Mouse (Mus musculus): ENCODE data around the gene Gm36176.
"Not testable (repeated sequence)": the region's sequence is repeated elsewhere in the genome, so short reads cannot be mapped to it uniquely, and the experiment has no call there.

The Gm36176 gene

DNA sequence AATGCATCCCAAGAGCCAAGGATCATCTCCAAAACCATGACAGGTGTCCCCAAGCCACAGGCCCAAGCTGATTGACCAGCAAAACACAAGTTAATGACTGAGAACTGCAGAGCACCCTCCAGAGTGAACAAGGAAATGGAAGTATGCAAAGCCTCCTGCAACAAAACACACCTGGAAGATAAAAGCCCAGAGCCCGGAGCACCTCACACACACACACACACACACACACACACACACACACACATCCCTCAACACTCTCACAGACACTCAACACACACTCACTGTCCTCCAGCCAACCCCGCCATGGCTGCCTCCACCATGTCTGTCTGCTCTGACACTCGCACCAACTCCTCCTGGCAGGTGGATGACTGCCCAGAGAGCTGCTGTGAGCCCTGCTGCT lies at the start of gene Gm36176:
Gm36176 (plus strand) TSS at position 301 of the 400 bp plus-strand sequence.
- DNase-seq (ENCODE audit: low read depth, low spot score), result no peak

DNA sequence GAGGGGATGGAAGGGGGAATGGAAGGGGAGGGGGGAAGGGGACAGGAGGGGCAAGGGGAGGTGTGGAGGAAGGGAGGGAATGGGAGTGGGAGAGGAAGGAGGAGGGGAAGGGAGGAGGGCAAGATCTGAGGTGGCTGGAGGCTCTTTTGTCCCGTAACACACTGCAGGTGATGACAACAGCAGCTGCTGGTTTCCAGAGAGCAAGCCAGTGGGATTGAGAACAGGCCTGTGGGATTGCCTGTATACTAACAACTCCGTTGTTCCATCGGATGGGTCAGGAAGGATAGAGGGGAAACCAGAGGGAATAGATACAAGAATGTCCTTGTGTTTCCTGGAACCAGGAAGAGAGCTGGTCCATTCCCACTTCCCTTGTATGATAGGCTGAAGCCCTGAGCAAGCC lies 48.9 kb upstream of the Gm36176 start:
- no peak for DNase-seq (ENCODE audit: low read depth, low spot score)

DNA sequence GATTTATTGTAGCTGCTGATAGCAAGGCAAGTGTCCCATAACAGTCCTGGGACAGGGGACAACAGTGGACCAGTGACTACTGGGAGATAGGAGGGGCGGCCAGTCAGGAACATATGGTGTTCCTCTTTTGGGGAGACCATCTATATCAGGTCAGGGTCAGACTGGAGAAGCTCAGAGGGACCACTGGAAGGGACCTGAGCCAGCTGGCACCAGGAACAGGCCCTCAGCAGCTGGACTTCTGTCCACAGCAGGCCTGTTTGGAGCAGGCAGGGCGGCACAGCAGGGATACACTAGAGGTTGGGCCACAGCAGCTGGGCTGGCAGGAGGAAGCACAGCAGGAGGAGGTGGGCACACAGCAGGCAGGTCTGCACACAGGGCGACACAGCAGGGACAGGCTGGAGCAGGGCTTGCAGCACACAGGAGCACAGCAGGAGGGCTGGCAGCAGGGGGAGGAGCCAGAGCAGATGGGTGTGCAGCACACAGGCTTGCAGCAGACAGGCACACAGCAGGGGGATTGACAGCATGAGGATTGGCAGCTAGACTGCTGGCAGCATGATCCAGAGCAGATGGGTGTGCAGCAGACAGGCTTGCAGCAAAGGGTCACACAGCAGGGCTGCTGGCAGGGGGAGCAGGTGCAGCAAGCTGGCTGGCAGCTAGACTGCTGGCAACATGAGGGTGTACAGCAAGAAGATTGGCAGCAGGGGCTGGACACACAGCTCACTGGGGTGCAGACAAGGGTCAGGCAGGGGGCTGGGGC lies 48.3 kb upstream of the Gm36176 start:
- DNase-seq (ENCODE audit: low read depth, low spot score), result not testable (repeated sequence)

DNA sequence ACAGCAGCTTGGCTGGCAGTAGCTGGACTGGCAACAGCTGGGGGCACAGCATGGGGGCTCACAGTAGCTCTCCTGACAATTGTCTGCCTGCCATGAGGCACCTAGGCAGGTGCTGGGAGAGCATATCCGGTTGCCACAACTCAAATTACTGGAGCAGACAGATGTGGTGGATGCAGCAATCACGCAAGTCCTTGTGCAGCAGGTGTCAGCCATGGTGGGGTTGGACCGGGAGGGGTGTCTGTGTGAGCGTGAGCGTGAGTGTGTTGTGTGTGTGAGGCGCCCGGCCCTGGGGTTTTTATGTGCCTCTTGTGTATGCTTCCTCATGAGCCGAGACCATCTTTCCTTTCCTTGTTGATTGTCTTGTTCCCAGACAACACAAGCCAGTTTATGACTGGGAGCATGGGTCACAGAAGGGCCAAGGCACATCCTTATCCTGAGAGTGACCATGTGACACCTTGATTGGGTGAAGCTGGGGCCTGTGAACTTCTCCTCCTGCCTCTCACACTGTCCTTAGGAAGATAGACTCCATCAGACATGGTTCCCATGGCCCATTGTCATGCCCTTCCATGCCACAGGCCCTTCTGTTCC lies 47.6 kb upstream of the Gm36176 start, which contains the start of gene Gm19668:
Gm19668 (minus strand) TSS at position 213 of the 588 bp plus-strand sequence.
- DNase-seq (ENCODE audit: low read depth, low spot score), result no peak

DNA sequence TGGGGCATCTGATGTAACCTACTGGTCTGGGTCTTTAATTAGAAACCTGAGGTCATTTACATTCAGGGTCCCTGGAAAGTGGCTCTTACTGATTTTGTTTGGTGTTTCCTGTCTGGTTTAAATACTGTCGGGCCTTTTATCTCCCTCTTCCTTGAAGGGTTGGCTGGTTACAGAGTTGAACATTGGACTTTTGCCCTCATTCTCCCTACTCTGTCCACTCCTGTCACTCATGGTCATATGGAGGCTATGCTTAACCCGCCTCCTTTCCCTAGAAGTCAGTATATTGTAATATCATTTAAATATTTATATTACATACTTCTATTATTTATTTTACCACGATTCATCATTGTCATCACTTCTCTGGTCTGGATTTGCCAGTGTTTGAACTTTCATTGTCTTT lies 42.5 kb upstream of the Gm36176 start:
- no peak for DNase-seq (ENCODE audit: low read depth, low spot score)

DNA sequence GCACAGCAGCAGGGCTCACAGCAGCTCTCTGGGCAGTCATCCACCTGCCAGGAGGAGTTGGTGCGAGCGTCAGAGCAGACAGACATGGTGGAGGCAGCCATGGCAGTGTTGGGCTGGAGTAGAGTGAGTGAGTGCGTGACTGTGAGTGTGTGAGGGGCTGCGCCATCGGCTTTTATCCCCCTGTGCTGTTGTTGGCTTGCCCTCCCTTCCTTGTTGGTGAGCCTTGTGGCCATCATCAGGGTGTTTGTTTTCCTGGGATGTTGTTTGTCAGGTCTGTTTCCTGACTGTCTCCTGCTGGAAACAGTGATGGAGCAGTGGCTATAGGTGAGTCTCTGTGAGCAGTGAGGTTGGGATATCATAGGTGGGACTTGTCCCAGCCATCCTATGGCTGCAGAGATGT lies 34.9 kb upstream of the Gm36176 start, which contains the start of gene Gm9507:
Gm9507 (minus strand) TSS at position 101 of the 400 bp plus-strand sequence.
- DNase-seq (ENCODE audit: low read depth, low spot score), result no peak

DNA sequence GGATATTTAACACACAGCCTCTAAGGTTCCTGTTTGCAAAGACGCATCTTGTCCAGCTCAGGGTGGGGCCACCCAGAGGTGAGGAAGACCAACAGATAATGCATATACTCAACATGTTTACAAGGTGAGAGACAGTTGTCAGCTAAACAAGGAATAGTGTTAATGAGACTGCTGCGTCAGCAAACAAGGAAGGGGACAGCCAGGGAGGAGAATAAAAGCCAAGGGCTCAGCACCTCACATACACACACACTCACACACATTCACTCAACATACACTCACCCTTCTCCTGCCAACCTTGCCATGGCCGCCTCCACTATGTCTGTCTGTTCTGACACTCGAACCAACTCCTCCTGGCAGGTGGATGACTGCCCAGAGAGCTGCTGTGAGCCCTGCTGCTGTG lies 32.2 kb upstream of the Gm36176 start, which contains the start of gene Gm2696:
Gm2696 (plus strand) TSS at position 301 of the 400 bp plus-strand sequence.
- no peak for DNase-seq (ENCODE audit: low read depth, low spot score)

DNA sequence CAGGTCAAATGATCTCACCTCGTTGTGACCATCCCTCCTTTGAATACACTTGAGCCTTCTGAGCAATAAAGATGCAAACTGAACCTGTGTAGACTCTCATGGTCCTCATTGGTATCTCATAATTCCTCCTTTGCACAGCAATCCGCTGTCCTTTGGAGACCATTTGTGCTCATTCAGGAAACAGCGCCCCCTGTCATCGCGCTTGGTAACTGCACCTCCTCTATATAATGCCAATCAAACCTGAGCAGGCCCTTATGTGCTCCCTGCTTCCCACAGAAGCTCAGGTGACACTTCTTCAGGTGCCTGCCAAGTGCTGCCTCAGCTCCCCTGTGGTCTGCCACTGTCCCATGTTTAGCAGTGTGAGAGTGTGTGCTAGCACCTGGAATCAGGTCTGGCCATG lies 31.1 kb upstream of the Gm36176 start:
- DNase-seq (ENCODE audit: low read depth, low spot score), result peak; percentile 24

DNA sequence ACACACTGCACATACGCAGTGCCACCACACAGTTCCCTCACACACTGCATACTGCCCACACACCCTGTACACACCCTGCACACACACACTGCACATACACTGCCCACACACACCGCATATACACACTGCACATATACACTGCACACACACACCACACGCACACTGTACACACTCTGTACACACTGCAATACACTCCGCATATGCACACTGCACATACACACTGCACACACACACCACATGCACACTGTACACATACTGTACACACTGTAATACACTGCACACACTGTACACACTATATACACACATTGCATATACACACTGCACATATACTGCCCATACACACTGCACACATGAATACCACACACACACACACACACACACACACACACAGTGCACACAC lies 28.1 kb upstream of the Gm36176 start:
- DNase-seq (ENCODE audit: low read depth, low spot score), result no peak

DNA sequence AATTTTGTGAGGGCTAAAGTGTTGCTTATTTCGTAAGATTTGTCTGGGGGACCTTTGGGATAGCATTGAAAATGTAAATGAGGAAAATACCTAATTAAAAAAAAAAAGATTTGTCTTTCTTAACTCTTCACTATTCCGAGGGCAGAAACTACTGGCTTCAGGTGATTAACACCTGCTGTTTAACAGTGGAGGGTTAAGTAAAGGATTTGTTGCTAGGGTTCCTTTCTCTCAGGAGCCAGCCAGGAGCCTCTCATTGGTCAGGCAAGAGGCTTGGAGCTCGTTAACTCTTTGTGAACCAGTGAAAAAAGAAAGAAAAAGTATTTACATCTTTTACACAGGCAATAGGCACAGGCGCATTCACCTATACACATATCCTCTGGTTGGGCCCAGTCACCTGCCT lies 27.4 kb upstream of the Gm36176 start:
- no peak for DNase-seq (ENCODE audit: low read depth, low spot score)

DNA sequence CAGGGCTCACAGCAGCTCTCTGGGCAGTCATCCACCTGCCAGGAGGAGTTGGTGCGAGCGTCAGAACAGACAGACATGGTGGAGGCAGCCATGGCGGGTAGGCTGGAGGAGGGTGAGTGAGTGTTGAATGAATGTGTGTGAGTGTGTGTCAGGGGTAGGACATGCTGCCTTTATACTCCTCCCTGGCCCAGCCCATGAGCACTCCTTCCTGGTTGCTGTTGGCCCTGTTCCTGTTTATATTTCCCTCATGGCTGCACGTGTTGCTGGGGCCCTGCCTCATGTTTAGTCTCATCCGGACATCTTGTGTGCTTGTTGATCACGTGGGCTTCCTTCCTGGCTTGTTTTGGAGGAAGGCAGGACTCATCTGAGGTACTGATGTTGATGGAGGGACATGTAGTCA lies 19.7 kb upstream of the Gm36176 start, which contains the start of gene Krtap10-4:
Krtap10-4 (minus strand) TSS at position 145 of the 400 bp plus-strand sequence.
- DNase-seq (ENCODE audit: low read depth, low spot score), result no peak

DNA sequence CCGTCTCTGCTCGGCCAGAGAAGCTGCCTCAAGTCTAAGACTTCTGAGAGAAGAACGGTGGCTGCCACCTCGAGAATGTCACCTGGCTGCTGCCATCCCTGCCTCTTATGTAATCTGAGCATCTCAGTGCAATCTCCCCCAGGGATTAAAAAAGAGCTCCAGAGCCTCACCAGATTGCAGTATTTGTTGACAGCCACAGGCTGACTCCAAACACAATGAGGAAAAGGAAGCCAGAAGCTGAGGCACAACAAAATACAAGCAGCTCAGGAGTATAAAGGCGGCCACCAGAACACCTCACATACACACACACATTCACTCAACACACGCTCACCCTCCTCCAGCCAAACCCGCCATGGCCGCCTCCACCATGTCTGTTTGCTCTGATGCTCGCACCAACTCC lies 11.0 kb upstream of the Gm36176 start, which contains the start of gene Krtap10-10:
Krtap10-10 (plus strand) TSS at position 301 of the 400 bp plus-strand sequence.
- no peak for DNase-seq (ENCODE audit: low read depth, low spot score)

DNA sequence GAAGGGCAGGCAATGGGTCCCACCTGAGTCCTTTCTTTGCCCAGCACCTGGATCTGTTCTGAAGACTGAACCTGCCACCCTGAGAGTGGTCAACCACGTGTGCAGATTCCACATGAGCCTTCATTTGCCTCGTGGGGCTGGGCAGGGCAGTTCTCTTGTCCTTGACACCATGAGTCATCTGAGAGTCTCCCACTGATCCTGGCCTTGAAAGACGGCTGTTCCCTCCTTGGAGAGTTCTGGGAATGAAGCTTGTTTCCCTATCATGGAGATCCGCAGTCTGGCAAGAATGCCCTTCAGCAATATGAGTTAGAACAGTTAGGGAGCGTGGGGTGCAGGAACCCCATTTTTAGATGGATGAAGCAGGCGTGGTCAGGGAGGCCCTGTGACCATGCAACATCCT lies 7.6 kb upstream of the Gm36176 start:
- no peak for DNase-seq (ENCODE audit: low read depth, low spot score)

DNA sequence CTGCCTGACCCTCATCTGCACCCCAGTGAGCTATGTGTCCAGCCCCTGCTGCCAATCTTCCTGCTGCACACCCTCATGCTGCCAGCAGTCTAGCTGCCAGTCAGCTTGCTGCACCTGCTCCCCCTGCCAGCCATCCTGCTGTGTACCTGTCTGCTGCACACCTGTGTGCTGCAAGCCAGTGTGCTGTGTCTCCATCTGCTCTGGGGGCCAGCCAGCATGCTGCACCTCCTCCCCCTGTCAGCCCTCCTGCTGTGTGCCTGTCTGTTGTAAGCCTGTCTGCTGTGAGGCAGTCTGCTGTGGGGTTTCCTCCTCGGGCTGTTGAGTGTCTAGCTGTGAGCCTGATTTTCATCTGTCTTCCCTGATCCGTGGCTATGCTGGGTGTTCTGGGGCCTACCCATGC lies 358 bp downstream of the Gm36176 start:
- DNase-seq (ENCODE audit: low read depth, low spot score), result no peak

DNA sequence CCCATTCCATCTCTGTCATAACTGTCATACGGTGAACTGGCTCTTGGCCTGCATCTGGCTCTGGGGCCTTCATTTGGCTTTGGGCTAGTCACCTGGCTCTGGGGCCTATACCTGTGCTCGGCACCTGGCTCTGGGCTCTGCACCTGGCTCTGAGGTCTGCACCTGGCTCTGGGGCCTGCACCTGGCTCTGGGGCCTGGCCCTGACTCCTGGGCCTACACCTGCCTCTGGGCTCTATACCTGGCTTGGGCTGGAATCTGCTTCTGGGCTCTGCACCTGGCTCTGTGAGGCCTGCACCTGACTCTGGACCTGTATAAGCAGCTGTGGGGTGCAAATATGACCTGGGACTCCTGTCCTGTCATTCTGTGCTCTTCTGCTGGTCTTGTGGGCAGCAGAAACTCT lies 935 bp downstream of the Gm36176 start:
- DNase-seq (ENCODE audit: low read depth, low spot score), result no peak

DNA sequence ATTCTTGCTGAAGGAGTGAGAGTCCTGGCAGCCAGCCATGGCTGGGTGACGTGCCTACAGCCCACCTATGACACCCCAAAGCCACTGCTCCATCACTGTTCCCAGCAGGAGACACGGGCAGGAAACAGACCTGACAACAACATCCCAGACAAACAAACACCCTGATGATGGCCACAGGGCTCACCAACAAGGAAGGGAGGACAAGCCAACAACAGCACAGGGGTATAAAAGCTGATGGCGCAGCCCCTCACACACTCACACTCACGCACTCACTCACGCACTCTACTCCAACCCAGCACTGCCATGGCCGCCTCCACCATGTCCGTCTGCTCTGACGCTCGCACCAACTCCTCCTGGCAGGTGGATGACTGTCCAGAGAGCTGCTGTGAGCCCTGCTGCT lies 6.0 kb downstream of the Gm36176 start, which contains the start of gene Gm10318:
Gm10318 (plus strand) TSS at position 301 of the 400 bp plus-strand sequence.
- DNase-seq (ENCODE audit: low read depth, low spot score), result no peak

DNA sequence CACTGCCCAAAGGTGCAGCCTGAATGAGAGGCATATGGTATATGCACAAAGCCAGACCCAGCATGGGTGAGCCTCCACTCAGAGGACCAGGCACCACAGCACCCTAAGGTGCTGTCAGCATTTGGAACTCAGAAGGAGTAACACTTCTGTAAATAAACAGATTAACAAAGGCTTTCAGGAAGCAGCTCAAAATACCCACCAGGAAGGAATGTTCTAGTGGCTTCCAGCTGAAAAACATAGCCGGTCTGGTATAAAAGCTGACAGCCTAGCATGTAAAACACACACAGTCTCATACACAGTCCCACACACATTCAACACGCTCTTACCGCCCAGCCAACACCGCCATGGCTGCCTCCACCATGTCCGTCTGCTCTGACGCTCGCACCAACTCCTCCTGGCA lies 15.1 kb downstream of the Gm36176 start, which contains the start of gene Gm3285:
Gm3285 (plus strand) TSS at position 301 of the 400 bp plus-strand sequence.
- no peak for DNase-seq (ENCODE audit: low read depth, low spot score)

DNA sequence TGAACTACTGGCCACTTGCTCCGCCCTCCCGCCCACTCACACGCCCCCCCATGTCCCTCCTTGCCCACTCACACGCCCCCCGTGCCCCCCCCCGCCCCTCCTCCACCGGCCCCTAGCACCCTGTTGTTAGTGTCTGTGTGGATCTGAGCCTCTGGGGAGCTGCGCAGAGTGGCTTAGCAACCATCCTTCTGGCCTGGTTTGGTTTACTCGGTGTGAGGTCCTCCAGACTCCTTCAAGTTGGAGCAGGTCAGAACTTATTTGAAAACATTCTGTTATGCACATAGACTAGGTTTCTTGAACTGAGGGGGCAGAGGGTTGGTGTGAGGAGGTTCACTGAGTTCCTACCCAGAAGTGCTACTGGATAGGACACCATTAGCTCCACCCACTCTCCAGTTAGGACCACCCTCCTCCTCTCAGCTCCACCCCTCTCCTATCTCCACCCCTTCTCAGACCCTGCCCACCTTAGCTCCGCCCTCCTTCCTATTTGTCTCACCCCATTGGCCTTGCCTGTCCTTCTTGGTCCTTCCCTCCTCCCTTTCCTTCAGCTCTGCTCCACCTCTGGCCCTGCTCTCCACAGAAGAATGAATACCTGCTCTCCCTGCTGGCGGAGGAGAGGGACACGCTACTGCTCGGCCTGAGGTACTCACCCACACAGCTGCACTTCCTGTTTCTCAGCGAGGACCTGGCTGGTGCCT lies 17.6 kb downstream of the Gm36176 start:
- DNase-seq (ENCODE audit: low read depth, low spot score), result peak; percentile 69

DNA sequence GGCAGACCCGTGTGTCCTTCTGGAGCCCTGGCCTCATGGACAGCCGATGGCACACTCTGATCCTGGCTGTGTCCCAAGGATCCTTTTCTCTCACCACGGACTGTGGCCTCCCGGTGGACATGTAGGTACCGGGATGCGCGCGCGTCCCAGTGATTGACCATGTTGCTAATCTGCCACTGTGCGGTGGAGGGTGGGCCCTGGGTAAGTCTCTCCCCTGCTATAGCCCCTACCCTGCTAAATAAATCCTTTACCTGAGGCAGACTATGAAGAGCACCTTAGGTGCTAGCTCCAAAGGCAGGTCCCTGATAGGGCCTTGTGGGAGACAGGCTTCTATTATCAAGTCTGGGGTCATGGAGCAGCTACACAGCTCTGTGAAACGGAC lies 18.1 kb downstream of the Gm36176 start:
- DNase-seq (ENCODE audit: low read depth, low spot score), result no peak

DNA sequence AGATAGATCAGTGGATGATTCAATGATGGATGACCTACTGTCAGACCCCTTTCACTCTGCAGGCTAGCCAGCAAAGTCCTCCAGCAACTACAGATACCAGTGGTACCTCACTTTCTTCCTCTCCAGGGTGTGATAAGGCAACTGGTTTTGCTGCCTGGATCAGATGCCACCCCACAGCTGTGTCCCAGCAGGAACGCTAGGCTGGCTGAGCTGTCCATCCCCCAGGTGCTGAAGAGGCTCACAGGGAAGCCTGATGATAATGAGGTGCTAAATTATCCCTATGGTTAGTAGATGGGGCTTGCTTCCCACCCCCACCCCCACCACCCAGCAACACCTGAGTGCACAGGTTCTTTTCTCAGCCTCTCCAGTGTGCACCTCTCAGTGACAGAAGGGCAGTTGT lies 20.9 kb downstream of the Gm36176 start:
- no peak for DNase-seq (ENCODE audit: low read depth, low spot score)

DNA sequence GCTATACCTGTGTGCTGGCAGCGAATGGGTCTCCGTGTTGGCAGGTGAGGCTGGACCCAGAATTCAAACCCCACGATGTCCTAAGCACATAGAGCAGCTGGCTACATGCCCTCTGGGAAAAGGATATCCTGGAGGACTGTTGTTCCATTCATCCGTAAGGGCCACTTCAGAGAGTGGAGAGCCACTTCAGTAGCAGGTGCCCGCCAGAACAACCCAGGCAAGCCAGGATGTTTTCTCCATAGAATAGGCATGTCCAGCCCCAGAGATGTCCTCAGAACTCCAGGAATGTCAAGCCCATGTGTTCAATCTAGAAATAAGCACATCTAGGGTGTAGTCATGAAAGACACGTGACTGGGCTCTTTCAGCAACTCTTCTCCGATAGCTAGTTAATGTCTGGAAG lies 23.0 kb downstream of the Gm36176 start:
- no peak for DNase-seq (ENCODE audit: low read depth, low spot score)

DNA sequence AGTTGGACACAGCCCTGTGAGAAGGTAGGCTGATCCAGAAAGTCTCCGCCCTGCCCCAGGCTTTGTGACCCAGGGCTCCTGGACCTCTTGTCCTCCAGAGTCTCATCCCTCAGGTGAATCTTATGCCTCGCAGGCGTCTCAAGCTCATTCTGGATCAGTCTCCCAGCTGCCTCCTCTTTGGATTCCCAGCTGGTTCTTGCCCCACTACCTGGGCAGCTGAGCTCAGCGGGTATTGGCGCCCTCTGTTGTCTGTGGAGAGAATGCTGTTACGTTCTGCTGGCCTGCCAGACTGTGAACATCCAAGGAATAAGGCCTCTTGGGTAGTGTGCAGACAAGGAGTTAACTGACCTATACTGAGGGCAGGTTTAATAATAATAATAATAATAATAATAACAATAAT lies 32.4 kb downstream of the Gm36176 start:
- no peak for DNase-seq (ENCODE audit: low read depth, low spot score)
